Mouse (Mus musculus) kidney, embryonic 14.5 days (tissue): ENCODE results near the gene Fads3. TPM values are rescaled to one million over a fixed set of nuclear protein-coding genes. Genes with fewer than 3 reads are reported as not detected.

ENCODE experiments used
- ATAC-seq: fragments of 200-750 bp; cut with Nextera tagmentation; 2 replicates; pipeline ENCODE4 v1.8.0; 2017; ENCODE audit warnings: moderate number of reproducible peaks, mild to moderate bottlenecking, moderate TSS enrichment, moderate library complexity; ENCODE audit not compliant: low FRiP score, low TSS enrichment
- H3K27ac ChIP-seq: fragments of 300-500 bp; sonication (generic); 2 replicates; pipeline ENCODE4 v1.5.1; 2014; ENCODE audit warnings: low read depth, mild to moderate bottlenecking, low read length, moderate library complexity, mixed read lengths
- H3K27me3 ChIP-seq: fragments of 300-500 bp; sonication (generic); 2 replicates; pipeline ENCODE4 v1.6.1; 2014; ENCODE audit warnings: mild to moderate bottlenecking, low read length; ENCODE audit not compliant: control insufficient read depth, insufficient read depth
- H3K36me3 ChIP-seq: fragments of 300-500 bp; sonication (generic); 2 replicates; pipeline ENCODE4 v1.6.1; 2014; ENCODE audit warnings: low read length, mixed read lengths; ENCODE audit not compliant: control insufficient read depth, insufficient read depth
- H3K4me1 ChIP-seq: fragments of 300-500 bp; sonication (generic); 2 replicates; pipeline ENCODE4 v1.6.1; 2014; ENCODE audit warnings: low read length, mixed read lengths; ENCODE audit not compliant: control insufficient read depth, insufficient read depth
- H3K4me2 ChIP-seq: fragments of 300-500 bp; sonication (generic); replicated peaks from 2 replicates; pipeline ENCODE4 v1.6.1; 2014; ENCODE audit warnings: low read depth, mild to moderate bottlenecking, low read length
- H3K4me3 ChIP-seq: fragments of 300-500 bp; sonication (generic); 2 replicates; pipeline ENCODE4 v1.5.1; 2014; ENCODE audit warnings: mild to moderate bottlenecking, low read length
- H3K9ac ChIP-seq: fragments of 300-500 bp; sonication (generic); 2 replicates; pipeline ENCODE4 v1.6.1; 2014; ENCODE audit warnings: low read depth, mild to moderate bottlenecking, low read length, moderate library complexity
- H3K9me3 ChIP-seq: fragments of 300-500 bp; sonication (generic); 2 replicates; pipeline ENCODE4 v1.6.1; 2016; ENCODE audit warnings: low read length; ENCODE audit not compliant: control insufficient read depth
- WGBS: fragments of 180-500 bp; shearing (Covaris S2); extraction: QIAGEN DNeasy Blood & Tissue Kit; methylation state at CpG from one replicate; pipeline ENCODE4 v1.1.7; 2014; 5-methylcytosine and 5-hydroxymethylcytosine counted together
- polyA plus RNA-seq: library from polyadenylated mRNA; unstranded; fragments of >200 nt; fragmentation: Nextera tagmentation; extraction: Ambion mirVana; gene quantifications from 2 replicates; pipeline ENCODE4 v1.2.1, GENCODE M21; 2014

The Fads3 gene
- polyA plus RNA-seq, 1 experiment from 2014 or later = 10.4 TPM

- Histone ChIP-seq H3K4me1 (no peaks in the 10 kb centered on the region), H3K36me3 (peaks cover 91% of the 10 kb centered on the region), H3K4me2 (no peak overlapping the region), H3K4me3 (no peak overlapping the region), H3K9me3 (no peaks in the 10 kb centered on the region), H3K9ac (no peak overlapping the region), H3K27ac (no peak overlapping the region), H3K27me3 (no peaks in the 10 kb centered on the region)
- no peak for ATAC-seq
- 87% methylated on average over 7 of the region's 7 CpGs for WGBS
These were observed 26.3 kb downstream of the Fads3 start for GRCm38 (mm10) chr19:10067701-10068100.

- Histone ChIP-seq H3K27me3 (no peaks in the 10 kb centered on the region), H3K4me2 (no peak overlapping the region), H3K9me3 (no peaks in the 10 kb centered on the region), H3K4me1 (no peaks in the 10 kb centered on the region), H3K9ac (no peak overlapping the region), H3K27ac (no peak overlapping the region), H3K36me3 (peaks cover 88% of the 10 kb centered on the region), H3K4me3 (no peak overlapping the region)
- 99% methylated on average over 8 of the region's 8 CpGs for WGBS
- no peak for ATAC-seq
These were observed 29.0 kb downstream of the Fads3 start for GRCm38 (mm10) chr19:10070186-10070980.

DNA sequence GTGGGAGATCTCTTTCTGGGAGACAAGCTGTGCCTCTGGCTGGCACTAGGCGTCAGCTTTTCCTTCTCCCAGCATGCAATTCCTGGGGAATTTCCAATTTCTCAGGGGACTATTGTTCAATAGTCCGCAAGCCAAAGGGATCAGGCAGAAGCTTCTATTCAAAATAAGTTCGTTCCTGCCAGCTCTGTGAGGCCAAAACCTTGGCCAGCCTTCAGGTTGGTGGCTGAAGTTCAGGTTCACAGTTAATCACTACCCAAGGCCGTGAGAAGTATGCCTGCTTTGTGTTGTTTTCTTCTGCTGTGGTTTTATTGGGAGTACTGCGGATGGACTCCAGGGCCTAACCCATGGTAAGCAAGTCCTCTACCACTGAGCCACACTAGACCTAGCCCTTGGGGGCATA is 29.8 kb downstream of the Fads3 start:
- Histone ChIP-seq H3K36me3 (peaks cover 87% of the 10 kb centered on the region), H3K9me3 (no peaks in the 10 kb centered on the region), H3K9ac (no peak overlapping the region), H3K27me3 (no peaks in the 10 kb centered on the region), H3K4me3 (no peak overlapping the region), H3K4me2 (no peak overlapping the region), H3K4me1 (no peaks in the 10 kb centered on the region), H3K27ac (no peak overlapping the region)
- WGBS = 91% methylated on average over 5 of the region's 5 CpGs
- ATAC-seq = no peak

DNA sequence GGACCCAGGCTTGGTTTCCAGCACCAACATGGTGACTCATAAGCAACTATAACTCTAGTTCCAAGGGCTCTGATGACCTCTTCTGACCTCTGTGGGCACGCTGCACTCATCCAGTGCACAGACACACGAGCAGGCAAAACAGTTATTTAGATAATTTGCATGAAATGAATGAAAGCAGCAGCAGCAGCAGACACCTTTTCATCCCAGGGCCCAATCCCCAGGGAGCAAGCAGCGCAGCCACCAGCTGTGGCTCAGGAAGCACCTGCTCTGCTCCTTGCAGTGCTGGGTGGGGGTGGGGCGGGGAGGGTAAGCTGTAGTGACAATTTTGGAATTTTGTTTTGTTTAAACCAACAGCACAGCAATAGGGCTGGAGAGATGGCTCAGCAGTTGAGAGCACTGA is 30.5 kb downstream of the Fads3 start:
- ATAC-seq = no peak
- WGBS = 85% methylated on average over 4 of the region's 4 CpGs
- Histone ChIP-seq H3K4me3 (no peak overlapping the region), H3K9ac (no peak overlapping the region), H3K36me3 (peaks cover 88% of the 10 kb centered on the region), H3K9me3 (no peaks in the 10 kb centered on the region), H3K4me2 (no peak overlapping the region), H3K27ac (no peak overlapping the region), H3K27me3 (no peaks in the 10 kb centered on the region), H3K4me1 (no peaks in the 10 kb centered on the region)

DNA sequence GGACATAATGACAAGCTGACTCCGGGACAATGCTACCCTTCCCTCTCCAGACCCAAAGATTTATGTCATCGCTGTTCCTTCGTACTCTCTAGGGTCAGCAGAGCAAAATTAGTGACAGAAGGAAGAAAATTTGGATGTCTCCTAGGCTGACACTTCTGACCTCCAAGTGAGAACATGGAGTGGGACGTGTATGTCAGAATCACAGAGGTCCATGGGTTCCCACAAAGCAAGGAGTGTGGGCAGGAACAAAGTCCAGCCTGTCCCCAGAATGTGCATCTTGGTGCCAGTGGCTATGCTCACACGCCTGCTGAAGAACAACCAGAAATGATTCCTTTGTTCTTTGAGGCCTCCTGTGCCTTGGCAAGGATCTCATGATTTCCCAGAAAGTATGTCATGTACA is 31.8 kb downstream of the Fads3 start:
- Histone ChIP-seq H3K36me3 (peaks cover 87% of the 10 kb centered on the region), H3K27ac (no peak overlapping the region), H3K4me3 (no peak overlapping the region), H3K4me2 (no peak overlapping the region), H3K9me3 (no peaks in the 10 kb centered on the region), H3K9ac (no peak overlapping the region), H3K4me1 (no peaks in the 10 kb centered on the region), H3K27me3 (no peaks in the 10 kb centered on the region)
- WGBS = 91% methylated on average over 5 of the region's 5 CpGs
- no peak for ATAC-seq

DNA sequence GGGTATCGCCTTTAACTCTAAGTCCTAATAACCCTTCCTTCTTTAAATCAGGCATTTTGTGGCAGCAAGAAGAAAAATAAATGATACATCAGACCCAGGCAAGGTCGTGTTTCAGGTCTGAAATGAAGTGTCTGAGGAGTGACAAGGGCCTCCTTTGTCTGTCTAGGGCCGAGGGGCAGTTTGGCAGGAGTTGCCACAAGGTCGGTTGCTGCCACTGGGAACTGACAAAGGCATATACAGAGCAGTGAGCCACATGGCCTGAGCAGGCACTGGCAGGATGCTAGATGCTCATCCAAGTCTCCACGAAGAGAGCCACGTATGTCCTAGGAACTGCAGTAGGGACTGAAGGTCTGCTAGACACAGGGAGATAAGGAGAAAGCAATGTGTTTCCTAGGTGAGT is 37.0 kb downstream of the Fads3 start:
- 86% methylated on average over 6 of the region's 6 CpGs for WGBS
- H3K27ac ChIP-seq = no peak overlapping the region
- no peaks in the 10 kb centered on the region for H3K4me1 ChIP-seq
- H3K9me3 ChIP-seq = no peaks in the 10 kb centered on the region
- no peak overlapping the region for H3K4me2 ChIP-seq
- H3K9ac ChIP-seq = no peak overlapping the region
- H3K4me3 ChIP-seq = no peak overlapping the region
- H3K36me3 ChIP-seq = peaks cover 97% of the 10 kb centered on the region
- no peak for ATAC-seq
- H3K27me3 ChIP-seq = no peaks in the 10 kb centered on the region

DNA sequence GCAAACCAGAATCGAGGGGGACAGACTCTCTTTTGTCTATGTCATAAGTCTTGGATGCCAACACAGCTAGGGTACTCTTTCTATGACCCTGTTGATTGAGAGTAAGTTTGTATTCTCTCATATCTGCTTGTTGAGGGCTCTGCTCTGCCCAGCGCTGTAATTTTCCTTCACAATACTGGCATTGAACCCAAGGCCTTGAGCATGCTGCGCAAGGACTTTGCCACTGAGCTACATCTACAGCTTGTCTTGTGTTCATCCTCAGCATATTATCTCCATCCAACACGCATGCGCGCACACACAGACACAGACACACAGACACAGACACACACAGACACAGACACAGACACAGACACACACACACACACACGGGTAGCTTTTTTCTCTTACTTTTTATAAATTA is 39.0 kb downstream of the Fads3 start:
- H3K27ac ChIP-seq = no peak overlapping the region
- H3K9me3 ChIP-seq = no peaks in the 10 kb centered on the region
- H3K4me3 ChIP-seq = no peak overlapping the region
- no peaks in the 10 kb centered on the region for H3K4me1 ChIP-seq
- no peak overlapping the region for H3K4me2 ChIP-seq
- no peak overlapping the region for H3K9ac ChIP-seq
- H3K27me3 ChIP-seq = no peaks in the 10 kb centered on the region
- peaks cover 95% of the 10 kb centered on the region for H3K36me3 ChIP-seq
- WGBS = 98% methylated on average over 7 of the region's 7 CpGs
- no peak for ATAC-seq

- no peaks in the 10 kb centered on the region for H3K27me3 ChIP-seq
- no peaks in the 10 kb centered on the region for H3K4me1 ChIP-seq
- ATAC-seq = no peak
- H3K4me2 ChIP-seq = no peak overlapping the region
- H3K9me3 ChIP-seq = no peaks in the 10 kb centered on the region
- 76% methylated on average over 3 of the region's 3 CpGs for WGBS
- H3K27ac ChIP-seq = no peak overlapping the region
- peaks cover 96% of the 10 kb centered on the region for H3K36me3 ChIP-seq
- H3K9ac ChIP-seq = no peak overlapping the region
- H3K4me3 ChIP-seq = no peak overlapping the region
These were observed 40.7 kb downstream of the Fads3 start for GRCm38 (mm10) chr19:10082105-10082504.

- H3K36me3 ChIP-seq = peaks cover 97% of the 10 kb centered on the region
- no peak overlapping the region for H3K27ac ChIP-seq
- no peak overlapping the region for H3K4me2 ChIP-seq
- H3K9me3 ChIP-seq = no peaks in the 10 kb centered on the region
- no peak overlapping the region for H3K9ac ChIP-seq
- H3K27me3 ChIP-seq = no peaks in the 10 kb centered on the region
- WGBS = 86% methylated on average over 9 of the region's 9 CpGs
- H3K4me1 ChIP-seq = no peaks in the 10 kb centered on the region
- H3K4me3 ChIP-seq = no peak overlapping the region
- ATAC-seq = no peak
These were observed 44.1 kb downstream of the Fads3 start for GRCm38 (mm10) chr19:10085454-10085853.
